ENCODE assay signal across 20 mouse cellular contexts in the genomic region with DNA sequence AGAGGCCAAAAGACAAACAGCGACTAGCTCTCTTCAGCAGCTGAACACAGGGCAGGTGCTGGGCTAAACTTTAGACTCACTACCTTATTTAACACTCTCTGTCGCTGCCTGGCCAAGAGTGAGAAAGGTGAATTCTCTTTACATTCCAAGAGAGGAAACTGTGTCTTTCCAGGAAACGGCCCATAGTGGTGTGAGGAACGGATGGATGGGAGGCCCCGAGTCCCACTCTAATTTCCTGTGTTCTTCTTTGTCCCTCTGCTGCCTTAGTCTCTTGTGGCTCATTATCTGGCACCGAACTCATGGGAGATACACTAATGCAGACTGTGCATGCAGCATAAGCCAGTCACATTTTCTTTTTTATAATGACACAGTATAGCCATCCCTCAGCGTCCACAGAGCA. TPM values are rescaled to one million over a fixed set of nuclear protein-coding genes. Genes with fewer than 3 reads are reported as not detected.
A peak's percentile ranks its signal among the peaks of the same experiment; 100 is the strongest.
DNase-seq lines count a peak whose midpoint lies in the region; ATAC-seq lines count a peak whose summit lies in the region.
"Had no signal": no experiment of that assay in that cellular context is flagged by ENCODE, and none has a peak within 500 bp of the region (broad histone marks: within the 10 kb centered on the region; RNA-seq: fewer than 3 reads in every experiment).

No protein-coding gene starts in this region.

- H3K9me3 ChIP-seq in heart, embryonic 12.5 days (replicated peaks), result no peaks in the 10 kb centered on the region
- H3K9me3 ChIP-seq in kidney, embryonic 15.5 days (replicated peaks), result no peaks in the 10 kb centered on the region
- no peaks in the 10 kb centered on the region for H3K9me3 ChIP-seq in midbrain, embryonic 11.5 days (ENCODE audit: control insufficient read depth, low read length)
- H3K9me3 ChIP-seq in midbrain, embryonic 13.5 days, result no peaks in the 10 kb centered on the region
- H3K9me3 ChIP-seq: embryonic facial prominence, embryonic 15.5 days; forebrain, embryonic 10.5 days; hindbrain, embryonic 10.5 days had no signal

- no peaks in the 10 kb centered on the region for H3K27me3 ChIP-seq in heart, embryonic 12.5 days (replicated peaks)
- H3K27me3 ChIP-seq in kidney, embryonic 15.5 days, result no peaks in the 10 kb centered on the region
- no peaks in the 10 kb centered on the region for H3K27me3 ChIP-seq in midbrain, embryonic 11.5 days (ENCODE audit: control insufficient read depth, insufficient read depth, low read length)
- no peaks in the 10 kb centered on the region for H3K27me3 ChIP-seq in midbrain, embryonic 13.5 days
- H3K27me3 ChIP-seq: embryonic facial prominence, embryonic 15.5 days had no signal

- H3K36me3 ChIP-seq in heart, embryonic 12.5 days, result no peaks in the 10 kb centered on the region
- 0 out of 2 replicates have a peak, but pooled peaks cover 8% of the 10 kb centered on the region for H3K36me3 ChIP-seq in kidney, embryonic 15.5 days
- H3K36me3 ChIP-seq in midbrain, embryonic 11.5 days (ENCODE audit: control insufficient read depth, insufficient read depth, low read length), result no peaks in the 10 kb centered on the region
- no peaks in the 10 kb centered on the region for H3K36me3 ChIP-seq in midbrain, embryonic 13.5 days
- H3K36me3 ChIP-seq: embryonic facial prominence, embryonic 15.5 days; forebrain, embryonic 10.5 days; hindbrain, embryonic 10.5 days had no signal

- 0 out of 2 replicates have a peak overlapping the region, but pooled peaks have one; percentile 18 for H3K27ac ChIP-seq in heart, embryonic 12.5 days (ENCODE audit: poor library complexity, severe bottlenecking)
- H3K27ac ChIP-seq in kidney, embryonic 15.5 days, result 0 out of 2 replicates have a peak overlapping the region, but pooled peaks have one; percentile 1
- no peak overlapping the region for H3K27ac ChIP-seq in midbrain, embryonic 11.5 days (ENCODE audit: low read depth, low read length)
- no peak overlapping the region for H3K27ac ChIP-seq in midbrain, embryonic 13.5 days
- H3K27ac ChIP-seq: embryonic facial prominence, embryonic 15.5 days; forebrain, embryonic 10.5 days; hindbrain, embryonic 10.5 days; hindbrain, embryonic 14.5 days had no signal

- H3K4me3 ChIP-seq in heart, embryonic 12.5 days, result no peak overlapping the region
- no peak overlapping the region for H3K4me3 ChIP-seq in kidney, embryonic 15.5 days (replicated peaks)
- H3K4me3 ChIP-seq in midbrain, embryonic 11.5 days (ENCODE audit: low read depth, low read length), result no peak overlapping the region
- no peak overlapping the region for H3K4me3 ChIP-seq in midbrain, embryonic 13.5 days (replicated peaks)
- H3K4me3 ChIP-seq: embryonic facial prominence, embryonic 15.5 days; erythroblast, embryonic 14.5 days; forebrain, embryonic 10.5 days; hindbrain, embryonic 10.5 days had no signal

- WGBS in heart, embryonic 12.5 days, result 61% methylated on average over 7 of the region's 7 CpGs
- 62% methylated on average over 7 of the region's 7 CpGs for WGBS in kidney, embryonic 15.5 days
- WGBS in midbrain, embryonic 11.5 days, result 81% methylated on average over 7 of the region's 7 CpGs
- 78% methylated on average over 7 of the region's 7 CpGs for WGBS in midbrain, embryonic 13.5 days

- peaks cover 11% of the 10 kb centered on the region for H3K4me1 ChIP-seq in heart, embryonic 12.5 days (replicated peaks)
- H3K4me1 ChIP-seq in kidney, embryonic 15.5 days, result peaks cover 22% of the 10 kb centered on the region
- no peaks in the 10 kb centered on the region for H3K4me1 ChIP-seq in midbrain, embryonic 11.5 days (ENCODE audit: control insufficient read depth, insufficient read depth, low read length)
- H3K4me1 ChIP-seq in midbrain, embryonic 13.5 days (replicated peaks), result no peaks in the 10 kb centered on the region

- no peak overlapping the region for H3K9ac ChIP-seq in heart, embryonic 12.5 days
- no peak overlapping the region for H3K9ac ChIP-seq in kidney, embryonic 15.5 days
- H3K9ac ChIP-seq in midbrain, embryonic 11.5 days (ENCODE audit: low read length), result no peak overlapping the region
- H3K9ac ChIP-seq in midbrain, embryonic 13.5 days (replicated peaks), result no peak overlapping the region
- H3K9ac ChIP-seq: embryonic facial prominence, embryonic 15.5 days; hindbrain, embryonic 14.5 days had no signal

- no peak for DNase-seq in heart, postnatal 4 days
- no peak for DNase-seq in kidney, adult 18-20 months
- DNase-seq in midbrain, embryonic 11.5 days (ENCODE audit: low spot score, missing footprints), result peak; percentile 60
- DNase-seq: adrenal gland, adult 2 months; adrenal gland, postnatal 36 days; cerebellum, adult 11 months; cerebellum, adult 8-10 months; cerebellum, postnatal 14 days; embryo, embryonic 11 days; gastrocnemius, postnatal 36 days had no signal

- ATAC-seq in heart, embryonic 12.5 days (ENCODE audit: insufficient number of reproducible peaks, low FRiP score), result no peak
- no peak for ATAC-seq in kidney, embryonic 15.5 days (replicated peaks; ENCODE audit: low FRiP score)
- no peak for ATAC-seq in midbrain, embryonic 11.5 days (ENCODE audit: low FRiP score)
- ATAC-seq in midbrain, embryonic 13.5 days, result no peak
- ATAC-seq: forebrain, embryonic 14.5 days; intestine, postnatal 0 days had no signal

- no peak overlapping the region for H3K4me2 ChIP-seq in heart, embryonic 12.5 days
- no peak overlapping the region for H3K4me2 ChIP-seq in kidney, embryonic 15.5 days
- no peak overlapping the region for H3K4me2 ChIP-seq in midbrain, embryonic 11.5 days
- no peak overlapping the region for H3K4me2 ChIP-seq in midbrain, embryonic 13.5 days (replicated peaks)
- H3K4me2 ChIP-seq: embryonic facial prominence, embryonic 15.5 days; hindbrain, embryonic 14.5 days had no signal

RNA-seq across cellular contexts. Expression of gene Cped1, which starts 31.9 kb away (rescaled TPM):
- 5.2 and 6.0 TPM in 2 replicates for polyA plus RNA-seq in heart, embryonic 12.5 days (2016; fragmentation: Nextera tagmentation; extraction: Ambion mirVana)
- 1 to 10 TPM; 7.2 to 9.9 TPM for total RNA-seq in heart, postnatal 4 days (2021)
- 41.8 and 43.9 TPM in 2 replicates for polyA plus RNA-seq in kidney, embryonic 15.5 days (2015; fragmentation: Nextera tagmentation; extraction: Ambion mirVana)
- 9.6 and 12.9 TPM in 2 replicates for polyA plus RNA-seq in midbrain, embryonic 11.5 days (2014; fragmentation: Nextera tagmentation; extraction: Ambion mirVana)
- 2.8 and 3.2 TPM in 2 replicates for polyA plus RNA-seq in midbrain, embryonic 13.5 days (2015; fragmentation: Nextera tagmentation; extraction: Ambion mirVana)

Comparison
In these comparisons a context has a peak if more than half of its experiments do, and no peak if none do; other contexts are left out.
1. H3K27ac ChIP-seq: peak in heart, embryonic 12.5 days (single experiment) and kidney, embryonic 15.5 days (single experiment); none in midbrain, embryonic 11.5 days (single experiment) and midbrain, embryonic 13.5 days (single experiment).